Mouse (Mus musculus) ES-E14 (cell line): Measurements from ENCODE around the gene Nhlh2. TPM values are rescaled to one million over a fixed set of nuclear protein-coding genes. Genes with fewer than 3 reads are reported as not detected.

Experiments used
- DNase-seq: peaks from one replicate; pipeline ENCODE4 v3.0.0-alpha.2; 2013; ENCODE audit warnings: low read depth, low spot score
- H3K27ac ChIP-seq: 2 replicates; pipeline ENCODE4 v1.5.1; 2012; ENCODE audit warnings: low read depth, mild to moderate bottlenecking, low read length, moderate library complexity, mixed read lengths; ENCODE audit not compliant: poor library complexity, insufficient read depth, severe bottlenecking
- H3K36me3 ChIP-seq: 2 replicates; pipeline ENCODE4 v1.6.1; 2012; ENCODE audit warnings: mild to moderate bottlenecking, low read length, moderate library complexity, mixed read lengths; ENCODE audit not compliant: control insufficient read depth, poor library complexity, insufficient read depth, severe bottlenecking
- H3K4me1 ChIP-seq, 2 experiments: fragments of 150-350 bp in 1 of 2; sonication (generic) in 1 of 2; 2 replicates each; pipeline ENCODE4 v1.6.1; 2012; ENCODE audit warnings: low read length in 2 of 2, mild to moderate bottlenecking in 1 of 2, mixed read lengths in 1 of 2; ENCODE audit not compliant: control insufficient read depth in 2 of 2, insufficient read depth in 2 of 2, poor library complexity in 1 of 2
- H3K4me3 ChIP-seq, 2 experiments: fragments of 150-350 bp in 1 of 2; sonication (generic) in 1 of 2; 2 replicates each; pipeline ENCODE4 v1.5.1; 2012; ENCODE audit warnings: low read length in 2 of 2, low read depth in 1 of 2, mild to moderate bottlenecking in 1 of 2, mixed read lengths in 1 of 2; ENCODE audit not compliant: insufficient read depth in 1 of 2, poor library complexity in 1 of 2, severe bottlenecking in 1 of 2
- H3K9ac ChIP-seq: 2 replicates; pipeline ENCODE4 v1.6.1; 2012; ENCODE audit warnings: low read depth, mild to moderate bottlenecking, low read length, mixed read lengths; ENCODE audit not compliant: poor library complexity, insufficient read depth, severe bottlenecking
- H3K9me3 ChIP-seq: fragments of 150-350 bp; sonication (generic); 2 replicates; pipeline ENCODE4 v1.6.1; 2012; ENCODE audit warnings: low read depth, mild to moderate bottlenecking, low read length; ENCODE audit not compliant: control insufficient read depth, insufficient read depth
- CHD2 ChIP-seq: IDR thresholded peaks from 2 replicates; pipeline ENCODE4 v1.6.1; 2014; ENCODE audit warnings: mild to moderate bottlenecking, low read depth, low read length, inconsistent platforms
- HCFC1 ChIP-seq: IDR thresholded peaks from 2 replicates; pipeline ENCODE4 v1.6.1; 2012; ENCODE audit warnings: low read length, inconsistent platforms, borderline replicate concordance; ENCODE audit not compliant: insufficient read depth
- MAFK ChIP-seq: IDR thresholded peaks from 2 replicates; pipeline ENCODE4 v1.6.1; 2014; ENCODE audit warnings: mild to moderate bottlenecking, low read depth, low read length, inconsistent platforms; ENCODE audit not compliant: insufficient read depth
- ZC3H11A ChIP-seq: IDR thresholded peaks from 2 replicates; pipeline ENCODE4 v1.6.1; 2012; ENCODE audit warnings: low read depth, mild to moderate bottlenecking, inconsistent platforms, low read length, borderline replicate concordance
- ZNF384 ChIP-seq: IDR thresholded peaks from 2 replicates; pipeline ENCODE4 v1.6.1; 2012; ENCODE audit warnings: low read depth, low read length, inconsistent platforms
- in situ Hi-C, 2 experiments: fragments of 600-800 bp; cut with MboI; formaldehyde crosslinking; loops; one replicate each; pipeline ENCODE4 v1.15.1; 2025; ENCODE audit warnings: low sequenced_read_pairs in 2 of 2, inconsistent platforms in 1 of 2; ENCODE audit not compliant: unreplicated experiment in 2 of 2
- total RNA-seq: library from RNA; depleted of rRNA; stranded (reverse); fragments of 300-350 nt; gene quantifications from 2 replicates; pipeline ENCODE4 v1.2.3, GENCODE M21; 2012

Nhlh2 gene
- total RNA-seq, 1 experiment, result not detected

DNA sequence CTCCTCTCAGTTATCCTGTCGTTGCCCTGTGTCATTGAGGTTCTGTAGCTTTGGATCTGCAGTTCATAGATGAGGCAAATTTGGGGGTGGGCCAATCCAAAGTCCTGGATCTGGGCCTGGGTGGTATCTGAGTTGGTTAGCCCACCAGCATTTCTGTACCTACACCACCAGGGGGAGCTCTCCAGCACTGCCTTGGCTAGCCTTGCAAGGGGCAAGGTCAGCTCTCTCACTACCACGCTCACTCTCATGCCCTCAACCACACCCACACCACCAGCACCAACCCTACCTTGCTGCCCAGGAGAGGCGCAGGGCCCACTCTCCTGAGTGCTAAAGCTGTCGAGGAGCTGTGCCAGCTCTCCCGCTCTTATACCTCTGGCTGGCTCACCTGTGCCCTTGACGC lies 18.0 kb downstream of the Nhlh2 start:
- Histone ChIP-seq H3K9me3 (no peaks in the 10 kb centered on the region), H3K27ac (no peak overlapping the region), H3K36me3 (no peaks in the 10 kb centered on the region), H3K4me1 (peaks cover 0 to 5% of the 10 kb centered on the region in 2 experiments; a peak in 2 of 4 replicates), H3K4me3 (no peak overlapping the region), H3K9ac (no peak overlapping the region)
- TF ChIP-seq HCFC1 (no peak), CHD2 (no peak), ZC3H11A (peak; percentile 63)
- no peak for DNase-seq
- in situ Hi-C loops, result no loop called here

DNA sequence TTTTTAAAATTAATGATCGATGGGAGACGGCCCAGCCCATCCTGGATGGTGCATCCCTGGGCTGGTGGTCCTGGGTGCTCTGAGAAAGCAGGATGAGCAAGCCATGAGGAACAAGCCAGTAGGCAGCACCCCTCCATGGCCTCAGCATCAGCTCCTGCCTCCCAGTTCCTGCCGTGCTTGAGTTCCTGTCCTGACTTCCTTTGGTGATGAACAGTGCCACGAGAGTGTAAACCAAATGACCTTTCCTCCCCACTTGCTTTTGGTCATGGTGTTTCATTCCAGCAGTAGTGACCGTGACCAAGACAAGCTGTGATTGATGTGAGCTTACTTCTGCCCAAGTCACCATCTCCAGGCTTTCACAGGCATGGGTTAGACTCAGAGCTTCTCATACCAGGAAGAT lies 27.9 kb downstream of the Nhlh2 start:
- in situ Hi-C loops, result no loop called here
- H3K4me1 ChIP-seq, result no peaks in the 10 kb centered on the region
- no peak for DNase-seq
- TF ChIP-seq ZC3H11A (no peak), ZNF384 (no peak), HCFC1 (no peak), CHD2 (no peak), MAFK (no peak)
- H3K9ac ChIP-seq, result no peak overlapping the region
- no peaks in the 10 kb centered on the region for H3K9me3 ChIP-seq
- H3K36me3 ChIP-seq, result no peaks in the 10 kb centered on the region
- H3K4me3 ChIP-seq, result no peak overlapping the region
- no peak overlapping the region for H3K27ac ChIP-seq

DNA sequence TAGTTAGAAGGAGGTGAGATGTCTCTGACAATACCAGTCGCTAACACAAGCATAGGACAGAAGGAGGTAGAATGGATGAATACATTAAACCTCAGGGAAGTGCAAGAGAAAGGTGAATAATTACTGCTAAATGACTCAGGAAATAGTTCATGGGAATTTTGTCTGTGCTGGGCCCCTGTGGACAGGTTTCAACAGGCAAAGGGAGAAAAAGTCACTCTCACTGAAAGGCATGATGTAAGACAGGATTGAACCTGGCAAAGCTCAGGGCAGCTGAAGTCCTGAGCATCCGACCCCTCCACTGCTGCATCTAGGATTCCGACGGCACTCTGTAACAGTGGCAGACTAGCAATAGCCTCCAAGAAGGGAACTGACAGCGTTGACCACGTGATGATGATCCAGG lies 28.7 kb downstream of the Nhlh2 start:
- no peak overlapping the region for H3K9ac ChIP-seq
- no peaks in the 10 kb centered on the region for H3K9me3 ChIP-seq
- TF ChIP-seq MAFK (no peak), HCFC1 (no peak), CHD2 (no peak), ZNF384 (no peak), ZC3H11A (no peak)
- no peaks in the 10 kb centered on the region for H3K4me1 ChIP-seq
- no peak overlapping the region for H3K4me3 ChIP-seq
- DNase-seq, result no peak
- H3K36me3 ChIP-seq, result no peaks in the 10 kb centered on the region
- H3K27ac ChIP-seq, result no peak overlapping the region
- in situ Hi-C loops, result no loop called here

DNA sequence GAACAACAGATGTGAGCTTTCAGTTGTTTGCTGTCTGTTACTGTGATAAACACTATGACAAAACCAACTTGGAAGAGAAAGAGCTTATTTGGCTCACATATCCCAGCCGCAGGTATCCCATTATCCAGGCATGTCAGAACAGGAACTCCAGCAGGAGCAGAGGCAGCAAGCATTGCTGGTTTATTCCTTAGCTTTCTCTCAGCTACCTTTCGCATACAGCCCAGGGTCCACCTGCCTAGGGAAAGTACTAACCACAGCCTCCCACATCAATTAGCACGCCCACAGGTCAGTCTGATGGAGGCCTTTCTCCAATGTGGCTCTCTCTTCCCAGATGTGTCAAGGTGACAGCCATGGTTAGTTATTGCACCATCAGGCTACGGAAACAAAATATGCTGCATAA lies 31.8 kb downstream of the Nhlh2 start:
- no peaks in the 10 kb centered on the region for H3K36me3 ChIP-seq
- in situ Hi-C loops, result no loop called here

DNA sequence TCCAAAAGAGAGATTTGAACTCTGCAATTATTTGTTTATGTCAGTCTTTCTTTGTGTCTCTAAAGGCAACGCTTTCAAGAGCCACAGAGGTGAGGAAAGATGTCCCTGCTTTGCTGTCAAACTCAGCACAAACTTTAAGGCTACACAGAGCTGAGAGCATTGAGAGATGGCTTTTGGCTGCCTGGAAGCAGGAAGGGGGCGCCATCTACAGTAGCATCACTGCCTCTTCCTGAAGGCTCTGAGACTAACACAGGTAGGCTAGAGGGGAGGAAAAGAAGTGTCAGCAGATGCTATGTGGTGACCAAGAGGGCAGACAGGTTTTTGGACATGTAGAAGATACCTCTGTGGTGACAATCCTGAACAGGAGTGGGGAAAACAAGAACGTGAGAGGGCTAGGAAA lies 35.2 kb downstream of the Nhlh2 start:
- Histone ChIP-seq H3K4me3 (no peak overlapping the region), H3K27ac (no peak overlapping the region), H3K9me3 (no peaks in the 10 kb centered on the region), H3K4me1 (peaks cover 0 to 8% of the 10 kb centered on the region in 2 experiments; a peak in 2 of 4 replicates), H3K36me3 (no peaks in the 10 kb centered on the region), H3K9ac (no peak overlapping the region)
- TF ChIP-seq ZNF384, result no peak
- TF ChIP-seq MAFK, result no peak
- TF ChIP-seq ZC3H11A, result no peak
- no peak for TF ChIP-seq HCFC1
- TF ChIP-seq CHD2, result no peak
- in situ Hi-C loops, result no loop called here
- no peak for DNase-seq

More for the DNA sequence above, 31.8 kb downstream of the Nhlh2 start:
- Histone ChIP-seq H3K27ac (no peak overlapping the region), H3K4me1 (no peaks in the 10 kb centered on the region), H3K9ac (no peak overlapping the region), H3K4me3 (no peak overlapping the region), H3K9me3 (no peaks in the 10 kb centered on the region)
- TF ChIP-seq ZC3H11A, result no peak
- DNase-seq, result no peak
